Mouse (Mus musculus) lung, embryonic 14.5 days (tissue): ENCODE results near the gene Gipc1. TPM values are rescaled to one million over a fixed set of nuclear protein-coding genes. Genes with fewer than 3 reads are reported as not detected.
A peak's percentile ranks its signal among the peaks of the same experiment; 100 is the strongest.

Experiments used
- ATAC-seq: fragments of 200-750 bp; cut with Nextera tagmentation; 2 replicates; pipeline ENCODE4 v1.8.0; 2017; ENCODE audit warnings: mild to moderate bottlenecking, moderate TSS enrichment, moderate library complexity; ENCODE audit not compliant: insufficient read depth
- DNase-seq: peaks from one replicate; pipeline ENCODE4 v3.0.0-alpha.2; 2015
- H3K27ac ChIP-seq: fragments of 300-500 bp; sonication (generic); 2 replicates; pipeline ENCODE4 v1.5.1; 2014; ENCODE audit warnings: low read depth, mild to moderate bottlenecking, moderate library complexity
- H3K27me3 ChIP-seq: fragments of 300-500 bp; sonication (generic); 2 replicates; pipeline ENCODE4 v1.6.1; 2014; ENCODE audit warnings: low read length, control low read depth; ENCODE audit not compliant: insufficient read depth
- H3K36me3 ChIP-seq: fragments of 300-500 bp; sonication (generic); 2 replicates; pipeline ENCODE4 v1.6.1; 2014; ENCODE audit warnings: control low read depth; ENCODE audit not compliant: insufficient read depth
- H3K4me1 ChIP-seq: fragments of 300-500 bp; sonication (generic); 2 replicates; pipeline ENCODE4 v1.6.1; 2014; ENCODE audit warnings: antibody characterized with exemption, control low read depth; ENCODE audit not compliant: insufficient read depth
- H3K4me2 ChIP-seq: fragments of 300-500 bp; sonication (generic); 2 replicates; pipeline ENCODE4 v1.6.1; 2014; ENCODE audit warnings: mild to moderate bottlenecking
- H3K4me3 ChIP-seq: fragments of 300-500 bp; sonication (generic); 2 replicates; pipeline ENCODE4 v1.5.1; 2014; ENCODE audit warnings: low read depth, low read length
- H3K9ac ChIP-seq: fragments of 300-500 bp; sonication (generic); 2 replicates; pipeline ENCODE4 v1.6.1; 2014
- H3K9me3 ChIP-seq: fragments of 300-500 bp; sonication (generic); 2 replicates; pipeline ENCODE4 v1.6.1; 2016; ENCODE audit warnings: low read depth, low read length, control low read depth
- CTCF ChIP-seq: IDR thresholded peaks from 2 replicates; pipeline ENCODE4 v1.5.1; 2016; ENCODE audit warnings: antibody characterized with exemption, low read depth
- whole genome bisulfite sequencing: fragments of 180-500 bp; shearing (Covaris S2); extraction: QIAGEN DNeasy Blood & Tissue Kit; methylation state at CpG from one replicate; pipeline ENCODE4 v1.1.7; 2014; 5-methylcytosine and 5-hydroxymethylcytosine counted together
- polyA plus RNA-seq: library from polyadenylated mRNA; unstranded; fragments of >200 nt; fragmentation: Nextera tagmentation; extraction: Ambion mirVana; gene quantifications from 2 replicates; pipeline ENCODE4 v1.2.1, GENCODE M21; 2014

The Gipc1 gene
- polyA plus RNA-seq, 1 experiment from 2014 or later, result 175 TPM

DNA sequence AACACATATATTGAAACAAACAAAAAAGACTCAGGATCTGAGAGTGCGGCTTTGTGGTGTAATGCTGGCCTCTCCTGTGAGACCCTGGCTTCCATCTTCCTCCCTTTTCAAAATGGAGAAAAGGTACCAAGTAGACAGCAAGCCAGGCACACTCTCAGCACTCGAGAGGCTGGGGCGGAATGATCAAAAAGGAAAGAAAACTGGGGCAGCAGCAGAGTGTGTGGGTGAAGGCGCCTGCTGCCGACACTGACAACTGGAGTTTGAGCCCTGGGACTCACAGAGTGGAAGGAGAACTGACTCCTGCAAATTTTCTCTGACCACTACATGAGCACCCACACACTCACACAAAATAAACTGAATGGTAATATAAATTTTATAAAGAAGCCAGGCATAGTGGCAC, 22.0 kb downstream of the Gipc1 start:
- no peak for DNase-seq
- no peak for ATAC-seq
- peaks cover 81% of the 10 kb centered on the region for H3K36me3 ChIP-seq
- H3K27me3 ChIP-seq, result no peaks in the 10 kb centered on the region
- WGBS, result 84% methylated on average over 5 of the region's 5 CpGs
- TF ChIP-seq CTCF, result no peak
- no peak overlapping the region for H3K4me2 ChIP-seq
- no peak overlapping the region for H3K27ac ChIP-seq
- H3K9me3 ChIP-seq, result no peaks in the 10 kb centered on the region
- H3K4me3 ChIP-seq, result no peak overlapping the region
- H3K9ac ChIP-seq, result no peak overlapping the region
- H3K4me1 ChIP-seq, result no peaks in the 10 kb centered on the region

DNA sequence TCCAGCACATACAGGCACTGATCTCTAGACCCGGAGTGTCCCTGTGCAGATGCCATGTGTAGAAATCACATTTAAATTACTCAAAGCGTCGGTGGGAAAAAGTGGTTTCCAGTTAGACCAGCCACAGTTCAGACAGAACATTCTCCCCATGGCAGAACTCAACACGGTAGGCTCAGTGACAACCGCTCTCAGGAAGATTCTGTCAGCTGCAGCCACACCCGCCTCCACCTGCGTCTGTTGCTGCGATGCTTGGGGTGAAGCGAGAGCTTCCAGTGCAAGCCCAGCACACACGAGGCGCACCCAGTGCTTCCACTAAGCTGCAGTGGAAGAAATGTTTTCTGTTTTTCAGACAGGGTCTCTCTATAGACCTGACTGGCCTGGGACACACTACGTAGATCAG, 27.4 kb downstream of the Gipc1 start:
- Histone ChIP-seq H3K4me3 (no peak overlapping the region), H3K4me1 (no peaks in the 10 kb centered on the region; the same call in 1 of the 2 replicates), H3K27me3 (no peaks in the 10 kb centered on the region), H3K27ac (no peak overlapping the region), H3K4me2 (no peak overlapping the region), H3K9me3 (no peaks in the 10 kb centered on the region), H3K9ac (no peak overlapping the region), H3K36me3 (peaks cover 81% of the 10 kb centered on the region)
- DNase-seq (no peak), ATAC-seq (no peak)
- no peak for TF ChIP-seq CTCF
- WGBS, result 91% methylated on average over 12 of the region's 12 CpGs

DNA sequence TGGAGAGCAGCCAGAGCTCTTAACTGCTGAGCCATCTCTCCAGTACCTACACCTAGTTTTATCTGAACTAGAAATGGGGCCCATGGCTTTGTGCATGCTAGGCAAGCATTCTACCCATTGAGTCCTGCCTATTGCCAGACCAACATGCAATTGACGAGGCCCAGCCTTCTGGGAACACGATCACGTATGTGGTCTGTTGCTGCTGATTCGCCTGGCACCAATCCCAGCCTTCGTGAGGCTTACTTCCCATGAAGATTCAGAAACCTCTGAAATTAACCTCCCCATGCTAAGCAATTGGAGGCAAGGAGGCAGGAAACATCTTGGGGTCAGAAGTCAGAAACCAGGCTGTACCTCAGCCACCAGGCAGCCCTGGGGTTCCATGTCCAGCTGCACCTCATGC, 28.1 kb downstream of the Gipc1 start:
- H3K9ac ChIP-seq, result no peak overlapping the region
- no peaks in the 10 kb centered on the region for H3K9me3 ChIP-seq
- ATAC-seq (no peak), DNase-seq (peak; percentile 55)
- no peaks in the 10 kb centered on the region for H3K27me3 ChIP-seq
- peaks cover 86% of the 10 kb centered on the region for H3K36me3 ChIP-seq
- no peak overlapping the region for H3K4me2 ChIP-seq
- TF ChIP-seq CTCF, result no peak
- H3K4me3 ChIP-seq, result no peak overlapping the region
- WGBS, result 67% methylated on average over 5 of the region's 5 CpGs
- H3K4me1 ChIP-seq, result no peaks in the 10 kb centered on the region; the same call in 1 of the 2 replicates
- H3K27ac ChIP-seq, result peak overlapping the region; percentile 63

DNA sequence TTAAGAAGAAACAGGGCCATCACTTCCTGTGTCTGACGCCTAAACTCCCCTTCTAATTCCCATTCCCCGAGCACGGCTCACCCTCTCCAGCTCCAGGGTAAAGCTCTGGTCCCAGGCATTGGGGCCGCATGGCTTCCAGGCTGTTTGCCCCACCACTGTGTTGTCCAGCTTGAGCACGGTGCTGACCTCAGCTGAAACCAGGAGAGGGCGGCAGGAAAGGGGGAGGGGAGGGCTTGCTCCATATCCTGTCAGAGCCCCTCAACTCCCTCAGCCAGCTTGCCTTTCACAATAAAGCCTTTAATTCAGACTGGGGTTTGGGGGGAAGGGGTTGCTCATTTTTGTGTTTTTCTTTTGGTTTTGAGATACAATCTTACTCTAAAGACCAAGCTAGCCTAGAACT, 28.6 kb downstream of the Gipc1 start:
- no peaks in the 10 kb centered on the region for H3K9me3 ChIP-seq
- peak overlapping the region; percentile 14; the same call in 1 of the 2 replicates for H3K9ac ChIP-seq
- H3K27me3 ChIP-seq, result no peaks in the 10 kb centered on the region
- DNase-seq (peak; percentile 72), ATAC-seq (peak; percentile 74)
- no peak overlapping the region for H3K4me2 ChIP-seq
- H3K4me3 ChIP-seq, result no peak overlapping the region
- H3K36me3 ChIP-seq, result peaks cover 87% of the 10 kb centered on the region
- H3K27ac ChIP-seq, result peak overlapping the region; percentile 63
- H3K4me1 ChIP-seq, result no peaks in the 10 kb centered on the region; the same call in 1 of the 2 replicates
- 12% methylated on average over 6 of the region's 6 CpGs for WGBS
- peak; percentile 30; the same call in 1 of the 2 replicates for TF ChIP-seq CTCF

DNA sequence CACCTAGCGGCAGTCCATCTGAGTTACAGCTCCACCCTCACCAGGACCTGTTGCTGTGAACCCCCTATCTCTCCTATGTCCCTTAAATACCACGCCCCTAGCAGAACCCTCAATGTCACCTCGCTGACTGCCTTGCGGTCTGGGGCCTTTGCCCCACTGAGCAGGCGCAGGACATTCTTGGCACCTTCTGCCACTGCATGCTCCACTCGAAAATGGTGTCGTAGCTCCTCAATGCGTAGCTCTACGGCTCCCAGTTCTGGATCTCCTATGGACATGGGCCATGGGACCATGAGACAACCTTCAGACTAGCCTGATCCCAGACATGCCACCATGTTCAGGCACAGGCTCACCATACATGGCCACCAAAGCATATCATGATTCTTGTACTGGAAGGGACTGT, 32.0 kb downstream of the Gipc1 start:
- ATAC-seq, result no peak
- Histone ChIP-seq H3K4me1 (no peaks in the 10 kb centered on the region; the same call in 1 of the 2 replicates), H3K27me3 (no peaks in the 10 kb centered on the region), H3K4me2 (no peak overlapping the region), H3K9ac (no peak overlapping the region), H3K9me3 (no peaks in the 10 kb centered on the region), H3K36me3 (peaks cover 69% of the 10 kb centered on the region), H3K27ac (no peak overlapping the region), H3K4me3 (no peak overlapping the region)
- 86% methylated on average over 9 of the region's 9 CpGs for WGBS
- DNase-seq, result no peak
- TF ChIP-seq CTCF, result no peak

DNA sequence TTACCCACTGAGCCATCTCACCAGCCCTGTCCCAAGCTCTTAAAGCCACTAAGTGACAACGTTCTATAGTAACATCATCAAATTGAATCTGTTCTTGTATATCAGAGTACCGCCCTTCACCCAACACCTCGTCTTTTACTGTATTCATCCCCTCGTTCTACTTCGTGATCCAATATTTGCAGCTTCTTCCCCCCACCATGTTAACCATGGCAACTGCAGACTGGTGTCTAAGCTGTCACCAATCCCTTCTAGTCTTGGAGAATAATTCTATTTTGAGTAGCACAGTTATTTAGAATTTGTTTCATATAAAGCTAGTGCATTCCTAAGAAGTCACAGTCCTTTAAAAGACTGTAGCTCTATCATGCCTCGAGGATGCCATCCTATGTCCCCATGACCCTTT, 36.8 kb downstream of the Gipc1 start:
- WGBS, result 81% methylated on average over 6 of the region's 6 CpGs
- peaks cover 57% of the 10 kb centered on the region for H3K36me3 ChIP-seq

DNA sequence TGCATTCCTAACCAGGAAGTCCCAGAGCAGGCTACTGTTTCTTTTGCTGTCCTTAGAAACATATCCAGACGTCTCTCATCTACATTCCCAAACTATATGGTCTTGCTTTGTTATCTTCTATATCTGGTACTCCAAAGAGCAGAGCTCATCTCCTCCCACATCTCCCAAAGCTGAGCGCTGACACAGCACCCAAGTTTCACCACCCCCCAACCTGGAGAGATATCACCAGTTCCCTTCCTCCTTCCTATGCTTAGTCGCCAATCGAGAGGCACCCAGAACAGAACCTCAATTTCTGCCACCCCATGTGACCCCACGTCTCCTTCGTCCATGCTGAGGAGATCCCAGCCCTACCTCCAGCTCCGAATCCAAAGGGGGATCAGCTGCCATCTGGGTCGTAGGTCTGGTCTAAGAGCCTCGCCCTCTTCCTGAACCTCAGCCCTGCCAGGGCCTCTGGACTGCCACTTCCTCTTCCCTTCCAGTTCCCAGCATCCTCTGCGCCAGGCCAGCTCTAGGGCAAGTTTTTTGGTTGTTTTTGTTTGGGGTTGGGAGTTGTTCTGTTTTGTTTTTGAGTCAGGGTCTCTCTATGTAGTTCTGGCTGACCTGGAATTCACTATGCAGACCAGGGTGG, 41.2 kb downstream of the Gipc1 start:
- DNase-seq, result no peak
- Histone ChIP-seq H3K4me1 (peaks cover 11% of the 10 kb centered on the region; the same call in 1 of the 2 replicates), H3K4me2 (no peak overlapping the region), H3K9me3 (no peaks in the 10 kb centered on the region), H3K27ac (no peak overlapping the region), H3K9ac (no peak overlapping the region), H3K27me3 (no peaks in the 10 kb centered on the region), H3K4me3 (no peak overlapping the region), H3K36me3 (peaks cover 33% of the 10 kb centered on the region)
- no peak for TF ChIP-seq CTCF
- 71% methylated on average over 10 of the region's 10 CpGs for WGBS
- no peak for ATAC-seq

More for the DNA sequence above, 36.8 kb downstream of the Gipc1 start:
- no peak overlapping the region for H3K27ac ChIP-seq
- no peak overlapping the region for H3K4me2 ChIP-seq
- ATAC-seq (no peak), DNase-seq (no peak)
- TF ChIP-seq CTCF, result no peak
- H3K4me1 ChIP-seq, result no peaks in the 10 kb centered on the region
- no peaks in the 10 kb centered on the region for H3K9me3 ChIP-seq
- H3K27me3 ChIP-seq, result no peaks in the 10 kb centered on the region
- H3K4me3 ChIP-seq, result no peak overlapping the region
- H3K9ac ChIP-seq, result no peak overlapping the region
